Mouse (Mus musculus) heart, embryonic 15.5 days (tissue): Measurements from ENCODE around the gene Rnf32. TPM values are rescaled to one million over a fixed set of nuclear protein-coding genes. Genes with fewer than 3 reads are reported as not detected.

Experiments used
- ATAC-seq: fragments of 200-750 bp; cut with Nextera tagmentation; replicated peaks from 2 replicates; pipeline ENCODE4 v1.8.0; 2017; ENCODE audit warnings: low read depth, moderate TSS enrichment; ENCODE audit not compliant: insufficient number of reproducible peaks, insufficient read depth, low FRiP score
- H3K27ac ChIP-seq: fragments of 300-500 bp; sonication (generic); 2 replicates; pipeline ENCODE4 v1.5.1; 2015; ENCODE audit warnings: mild to moderate bottlenecking, inconsistent platforms
- H3K27me3 ChIP-seq: fragments of 300-500 bp; sonication (generic); 2 replicates; pipeline ENCODE4 v1.6.1; 2015; ENCODE audit warnings: inconsistent platforms
- H3K36me3 ChIP-seq: fragments of 300-500 bp; sonication (generic); 2 replicates; pipeline ENCODE4 v1.6.1; 2015; ENCODE audit warnings: mild to moderate bottlenecking, inconsistent platforms
- H3K4me1 ChIP-seq: fragments of 300-500 bp; sonication (generic); replicated peaks from 2 replicates; pipeline ENCODE4 v1.6.1; 2015; ENCODE audit warnings: inconsistent platforms
- H3K4me2 ChIP-seq: fragments of 300-500 bp; sonication (generic); 2 replicates; pipeline ENCODE4 v1.6.1; 2015; ENCODE audit warnings: inconsistent platforms, mild to moderate bottlenecking, moderate library complexity
- H3K4me3 ChIP-seq: fragments of 300-500 bp; sonication (generic); 2 replicates; pipeline ENCODE4 v1.5.1; 2015; ENCODE audit warnings: mild to moderate bottlenecking, inconsistent platforms
- H3K9ac ChIP-seq: fragments of 300-500 bp; sonication (generic); 2 replicates; pipeline ENCODE4 v1.6.1; 2015; ENCODE audit warnings: mild to moderate bottlenecking, inconsistent platforms
- H3K9me3 ChIP-seq: fragments of 300-500 bp; sonication (generic); replicated peaks from 2 replicates; pipeline ENCODE4 v1.6.1; 2016; ENCODE audit warnings: inconsistent platforms
- polyA plus RNA-seq: library from polyadenylated mRNA; unstranded; fragments of >200 nt; fragmentation: Nextera tagmentation; extraction: Ambion mirVana; gene quantifications from 2 replicates; pipeline ENCODE4 v1.2.1, GENCODE M21; 2015

Rnf32 gene
- polyA plus RNA-seq, 1 experiment from 2014 or later: 1.2 TPM

DNA sequence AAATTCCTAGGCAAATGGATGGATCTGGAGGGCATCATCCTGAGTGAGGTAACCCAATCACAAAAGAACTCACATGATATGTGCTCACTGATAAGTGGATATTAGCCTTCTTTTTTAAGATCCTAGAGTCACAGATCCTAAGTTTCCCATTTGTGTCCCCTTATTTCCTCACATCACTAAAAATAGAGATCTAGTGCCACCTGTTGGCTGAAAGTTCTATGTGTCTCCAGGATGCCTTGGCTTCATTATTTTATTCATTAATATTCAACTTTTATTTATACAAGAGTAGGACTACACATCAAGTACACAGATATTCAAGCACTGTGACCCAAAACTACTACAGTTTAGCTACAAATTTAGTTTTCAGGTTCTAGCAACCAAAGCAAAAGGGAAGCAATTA, 79.0 kb downstream of the Rnf32 start:
- H3K27me3 ChIP-seq: no peaks in the 10 kb centered on the region
- H3K36me3 ChIP-seq: no peaks in the 10 kb centered on the region
- no peak overlapping the region for H3K27ac ChIP-seq
- no peak overlapping the region for H3K4me2 ChIP-seq
- no peaks in the 10 kb centered on the region for H3K4me1 ChIP-seq
- ATAC-seq: no peak
- H3K4me3 ChIP-seq: no peak overlapping the region
- H3K9me3 ChIP-seq: no peaks in the 10 kb centered on the region
- H3K9ac ChIP-seq: no peak overlapping the region

Other genes with a start within 250 kb of the Rnf32 start
- gene Lmbr1, start 182.4 kb downstream of the Rnf32 start, polyA plus RNA-seq: 14.5 and 18.0 TPM in 2 replicates
- gene Nom1, start 238.7 kb downstream of the Rnf32 start, polyA plus RNA-seq: 14.6 and 16.9 TPM in 2 replicates